ENCODE assay signal across 9 mouse cellular contexts in the genomic region with DNA sequence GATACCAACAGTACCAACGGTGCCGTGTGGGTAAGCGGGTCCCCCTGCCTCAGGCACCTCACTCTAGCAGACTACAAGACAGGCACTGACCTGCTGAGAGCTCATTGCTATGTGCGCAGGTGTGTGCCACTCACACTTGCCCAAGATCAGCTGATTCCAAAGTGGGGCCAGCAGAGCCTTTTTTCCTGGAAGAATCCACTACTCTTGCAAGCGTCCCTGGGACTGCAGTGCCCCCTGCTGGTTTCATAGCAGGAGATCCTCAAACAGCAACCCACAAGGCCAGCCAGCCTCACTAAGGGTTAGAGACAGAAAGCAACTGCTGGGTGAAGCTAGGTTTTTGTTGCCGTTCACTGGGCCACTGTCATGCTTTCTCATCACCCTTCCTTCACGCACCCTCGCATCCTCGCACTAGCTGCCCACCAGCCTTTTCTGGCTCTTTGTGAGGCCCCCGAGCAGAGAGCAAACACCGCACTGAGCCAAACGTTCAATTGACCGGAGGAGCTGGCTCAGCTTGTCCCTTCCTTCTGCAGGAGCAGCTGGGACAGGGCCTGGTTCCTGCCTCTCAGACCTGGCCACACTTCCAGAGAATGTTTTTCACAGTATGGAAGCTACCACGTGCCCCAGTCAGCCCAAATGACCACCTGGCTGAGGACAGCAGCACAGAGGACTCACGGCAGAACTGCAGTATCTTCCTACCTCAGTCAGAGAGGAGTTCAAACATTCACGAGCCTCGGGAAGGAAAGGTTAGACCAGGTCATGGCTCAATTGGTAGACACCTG. TPM values are rescaled to one million over a fixed set of nuclear protein-coding genes. Genes with fewer than 3 reads are reported as not detected.
DNase-seq lines count a peak whose midpoint lies in the region; ATAC-seq and TF ChIP-seq lines count a peak whose summit lies in the region.
"Had no signal": no experiment of that assay in that cellular context is flagged by ENCODE, and none has a peak within 500 bp of the region (broad histone marks: within the 10 kb centered on the region; RNA-seq: fewer than 3 reads in every experiment).

No protein-coding gene starts in this region.

- no peak overlapping the region for H3K4me2 ChIP-seq in hindbrain, embryonic 15.5 days
- no peak overlapping the region for H3K4me2 ChIP-seq in neural tube, embryonic 11.5 days (ENCODE audit: low read depth)

- 77% methylated on average over 17 of the region's 17 CpGs for WGBS in hindbrain, embryonic 15.5 days
- 84% methylated on average over 17 of the region's 17 CpGs for WGBS in neural tube, embryonic 11.5 days

- TF ChIP-seq CTCF in bone marrow macrophage, adult 2 months (IDR thresholded peaks at IDR 0.05; ENCODE audit: low read depth, low read length), result peak; percentile 30; the same call in 1 of the 2 replicates
- peak; percentile 33; the same call in 1 of the 2 replicates for TF ChIP-seq CTCF in embryonic fibroblast, embryonic 13.5 days (IDR thresholded peaks at IDR 0.05; ENCODE audit: borderline replicate concordance, insufficient read depth, low read length)

- no peak for TF ChIP-seq POLR2A in bone marrow macrophage, adult 2 months (IDR thresholded peaks at IDR 0.05; ENCODE audit: borderline replicate concordance, low read depth, low read length)
- TF ChIP-seq POLR2A in embryonic fibroblast, embryonic 13.5 days (IDR thresholded peaks at IDR 0.05; ENCODE audit: low read depth, low read length), result no peak

- ATAC-seq in hindbrain, embryonic 15.5 days (ENCODE audit: low FRiP score, low read depth), result no peak
- ATAC-seq in neural tube, embryonic 11.5 days (ENCODE audit: insufficient read depth, low FRiP score, low TSS enrichment), result no peak

- H3K27ac ChIP-seq in bone marrow macrophage, adult 2 months (ENCODE audit: insufficient read depth, low read depth, low read length), result no peak overlapping the region
- H3K27ac ChIP-seq in embryonic fibroblast, embryonic 13.5 days (ENCODE audit: insufficient read depth, low read length), result no peak overlapping the region
- peak overlapping the region; percentile 25; the same call in 1 of the 2 replicates for H3K27ac ChIP-seq in hindbrain, embryonic 15.5 days (replicated peaks)
- no peak overlapping the region for H3K27ac ChIP-seq in neural tube, embryonic 11.5 days (ENCODE audit: low read depth, low read length)

- H3K36me3 ChIP-seq in hindbrain, embryonic 15.5 days, result peaks cover 10% of the 10 kb centered on the region; the same call in 1 of the 2 replicates
- H3K36me3 ChIP-seq in neural tube, embryonic 11.5 days (ENCODE audit: control insufficient read depth, insufficient read depth, low read length), result peaks cover 2% of the 10 kb centered on the region; the same call in 1 of the 2 replicates

- H3K27me3 ChIP-seq in hindbrain, embryonic 15.5 days, result no peaks in the 10 kb centered on the region
- H3K27me3 ChIP-seq in neural tube, embryonic 11.5 days (ENCODE audit: control insufficient read depth, insufficient read depth, low read length), result no peaks in the 10 kb centered on the region
- H3K27me3 ChIP-seq: megakaryocyte, embryonic 14.5 days had no signal

- no peak overlapping the region for H3K9ac ChIP-seq in hindbrain, embryonic 15.5 days
- no peak overlapping the region for H3K9ac ChIP-seq in neural tube, embryonic 11.5 days (ENCODE audit: low read length)

- intact Hi-C loops in left cerebral cortex, postnatal 25 days (cut with DNase I), result no loop called here

- DNase-seq in ovary, postnatal 36 days (ENCODE audit: low spot score), result peak; percentile 58
- DNase-seq in ovary, postnatal 10 days (ENCODE audit: low spot score), result no peak
- peak; percentile 69 to 82 for DNase-seq in left cerebral cortex, postnatal 25 days (ENCODE audit: low spot score in 2 of 2)
- peak; percentile 62 for DNase-seq in neural tube, embryonic 11.5 days (ENCODE audit: low spot score)
- no peak for DNase-seq in T-cell, adult 2 months (ENCODE audit: low spot score)

- H3K9me3 ChIP-seq in hindbrain, embryonic 15.5 days, result no peaks in the 10 kb centered on the region
- no peaks in the 10 kb centered on the region for H3K9me3 ChIP-seq in neural tube, embryonic 11.5 days (ENCODE audit: control insufficient read depth, low read length)
- H3K9me3 ChIP-seq: megakaryocyte, embryonic 14.5 days had no signal

- H3K4me1 ChIP-seq in bone marrow macrophage, adult 2 months (ENCODE audit: control insufficient read depth, insufficient read depth, low read length), result no peaks in the 10 kb centered on the region
- H3K4me1 ChIP-seq in embryonic fibroblast, embryonic 13.5 days (ENCODE audit: control insufficient read depth, insufficient read depth, low read length), result no peaks in the 10 kb centered on the region
- H3K4me1 ChIP-seq in hindbrain, embryonic 15.5 days (replicated peaks), result peaks cover 18% of the 10 kb centered on the region
- no peaks in the 10 kb centered on the region for H3K4me1 ChIP-seq in neural tube, embryonic 11.5 days (ENCODE audit: control insufficient read depth, insufficient read depth, low read length)

- H3K4me3 ChIP-seq in bone marrow macrophage, adult 2 months (ENCODE audit: insufficient read depth, low read length), result no peak overlapping the region
- H3K4me3 ChIP-seq in embryonic fibroblast, embryonic 13.5 days (ENCODE audit: insufficient read depth, low read length), result no peak overlapping the region
- H3K4me3 ChIP-seq in hindbrain, embryonic 15.5 days, result no peak overlapping the region
- H3K4me3 ChIP-seq in neural tube, embryonic 11.5 days (ENCODE audit: low read depth, low read length), result no peak overlapping the region
- H3K4me3 ChIP-seq: megakaryocyte, embryonic 14.5 days had no signal

RNA-seq across cellular contexts. Expression of gene Ndufaf8, which starts 22.1 kb away (rescaled TPM):
- polyA plus RNA-seq in bone marrow macrophage, adult 2 months (2012; ENCODE audit: insufficient read depth, insufficient read length, missing spikeins), result 21.1 and 37.7 TPM in 2 replicates
- polyA plus RNA-seq in embryonic fibroblast, embryonic 13.5 days (2011; ENCODE audit: insufficient read length, low read depth, missing spikeins), result 18.0 and 20.3 TPM in 2 replicates
- 56.4 and 57.9 TPM in 2 replicates for polyA plus RNA-seq in hindbrain, embryonic 15.5 days (2015; fragmentation: Nextera tagmentation; extraction: Ambion mirVana)
- total RNA-seq in left cerebral cortex, postnatal 25 days (2021), result 10 to 100 TPM; 32.5 to 36.1 TPM
- polyA plus RNA-seq in neural tube, embryonic 11.5 days (2014; fragmentation: Nextera tagmentation; extraction: Ambion mirVana), result 65.7 and 70.7 TPM in 2 replicates

RNA-seq across cellular contexts. Expression of gene Tepsin, which starts 22.3 kb away (rescaled TPM):
- polyA plus RNA-seq in bone marrow macrophage, adult 2 months (2012; ENCODE audit: insufficient read depth, insufficient read length, missing spikeins), result 20.2 and 21.8 TPM in 2 replicates
- 12.2 and 13.1 TPM in 2 replicates for polyA plus RNA-seq in embryonic fibroblast, embryonic 13.5 days (2011; ENCODE audit: insufficient read length, low read depth, missing spikeins)
- 22.0 and 25.5 TPM in 2 replicates for polyA plus RNA-seq in hindbrain, embryonic 15.5 days (2015; fragmentation: Nextera tagmentation; extraction: Ambion mirVana)
- 10 to 100 TPM; 14.4 to 15.5 TPM for total RNA-seq in left cerebral cortex, postnatal 25 days (2021)
- polyA plus RNA-seq in neural tube, embryonic 11.5 days (2014; fragmentation: Nextera tagmentation; extraction: Ambion mirVana), result 16.9 and 18.8 TPM in 2 replicates

RNA-seq across cellular contexts. Expression of gene Slc38a10, which starts 30.3 kb away (rescaled TPM):
- polyA plus RNA-seq in bone marrow macrophage, adult 2 months (2012; ENCODE audit: insufficient read depth, insufficient read length, missing spikeins), result 50.1 and 60.0 TPM in 2 replicates
- polyA plus RNA-seq in embryonic fibroblast, embryonic 13.5 days (2011; ENCODE audit: insufficient read length, low read depth, missing spikeins), result 107 and 113 TPM in 2 replicates
- 112 and 116 TPM in 2 replicates for polyA plus RNA-seq in hindbrain, embryonic 15.5 days (2015; fragmentation: Nextera tagmentation; extraction: Ambion mirVana)
- total RNA-seq in left cerebral cortex, postnatal 25 days (2021), result 10 to 100 TPM; 82.9 to 88.8 TPM
- 74.2 and 79.1 TPM in 2 replicates for polyA plus RNA-seq in neural tube, embryonic 11.5 days (2014; fragmentation: Nextera tagmentation; extraction: Ambion mirVana)

RNA-seq across cellular contexts. Expression of gene Cep131, which starts 34.2 kb away (rescaled TPM):
- 13.5 and 13.8 TPM in 2 replicates for polyA plus RNA-seq in bone marrow macrophage, adult 2 months (2012; ENCODE audit: insufficient read depth, insufficient read length, missing spikeins)
- 7.4 and 10.1 TPM in 2 replicates for polyA plus RNA-seq in embryonic fibroblast, embryonic 13.5 days (2011; ENCODE audit: insufficient read length, low read depth, missing spikeins)
- 31.0 and 32.9 TPM in 2 replicates for polyA plus RNA-seq in hindbrain, embryonic 15.5 days (2015; fragmentation: Nextera tagmentation; extraction: Ambion mirVana)
- 10 to 100 TPM; 23.4 to 32.2 TPM for total RNA-seq in left cerebral cortex, postnatal 25 days (2021)
- 28.4 and 32.2 TPM in 2 replicates for polyA plus RNA-seq in neural tube, embryonic 11.5 days (2014; fragmentation: Nextera tagmentation; extraction: Ambion mirVana)

Comparison
In these comparisons a context has a peak if more than half of its experiments do, and no peak if none do; other contexts are left out.
1. DNase-seq: peak in ovary, postnatal 36 days (single experiment), left cerebral cortex, postnatal 25 days (2 of 2) and neural tube, embryonic 11.5 days (single experiment); none in ovary, postnatal 10 days (single experiment) and T-cell, adult 2 months (single experiment).